Mouse (Mus musculus) liver, postnatal 0 days (tissue): ENCODE data around the gene Has3.

Experiments used
- CTCF ChIP-seq: sonication (generic); IDR thresholded peaks from 2 replicates; pipeline ENCODE4 v1.5.1; 2016; ENCODE audit warnings: antibody characterized with exemption, low read depth
- EP300 ChIP-seq: IDR thresholded peaks from 2 replicates; pipeline ENCODE4 v1.6.1; 2016; ENCODE audit warnings: antibody characterized with exemption, low read depth, mild to moderate bottlenecking

GRCm38 (mm10) chr8:106893481-106894156 is 23.6 kb downstream of the Has3 start, which contains the start of gene Utp4:
- TF ChIP-seq EP300 (no peak), CTCF (no peak)
